Mouse (Mus musculus) right cerebral cortex, adult 18-20 months (tissue): ENCODE results near the gene Gimap1.
A peak's percentile ranks its signal among the peaks of the same experiment; 100 is the strongest.

ENCODE experiments used
- DNase-seq: peaks from one replicate; pipeline ENCODE4 v3.0.0; 2022; ENCODE audit warnings: mixed read lengths

The Gimap1 gene

DNA sequence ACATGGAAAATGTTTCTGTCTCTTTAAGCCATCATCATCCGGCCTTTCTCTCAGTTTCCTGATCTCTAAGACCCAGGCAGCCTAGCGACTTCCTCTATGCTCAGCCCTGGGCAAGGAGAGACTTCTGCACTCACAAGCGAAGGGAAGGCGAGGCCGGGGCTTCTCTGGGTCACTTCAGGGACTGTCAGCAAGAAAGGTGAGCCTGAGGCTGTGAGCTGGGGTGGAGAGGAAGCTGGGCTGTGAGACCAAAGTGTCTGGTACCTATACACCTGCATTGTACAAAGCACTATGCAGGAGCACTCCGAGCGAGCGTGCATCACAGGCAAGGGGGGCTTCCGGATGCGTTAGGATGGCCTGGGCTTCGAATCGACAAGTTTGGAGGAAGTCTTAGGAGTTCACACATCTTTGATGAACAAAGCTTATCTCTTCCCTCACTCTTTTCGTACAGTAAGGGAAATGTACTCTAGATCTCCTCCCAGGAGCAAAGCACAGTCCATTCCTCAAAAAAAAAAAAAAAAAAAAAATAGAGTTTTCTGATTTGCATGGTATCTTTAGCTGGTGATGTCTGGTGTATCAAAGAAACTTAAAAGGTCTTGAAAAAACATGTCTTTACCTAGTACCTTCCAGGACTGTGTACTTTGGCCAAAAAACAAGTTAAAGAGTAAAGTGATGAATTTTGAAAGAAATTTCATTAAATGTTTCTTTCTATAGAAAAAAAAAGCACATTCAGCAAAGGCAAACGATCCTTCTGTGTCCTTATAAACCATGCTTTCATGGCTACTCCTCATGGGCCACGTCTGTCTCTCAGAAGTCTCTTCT is at the start of gene Gimap1:
Gene Gimap1 (plus strand): TSS at position 94 of the 819 bp plus-strand sequence.
- DNase-seq: no peak

DNA sequence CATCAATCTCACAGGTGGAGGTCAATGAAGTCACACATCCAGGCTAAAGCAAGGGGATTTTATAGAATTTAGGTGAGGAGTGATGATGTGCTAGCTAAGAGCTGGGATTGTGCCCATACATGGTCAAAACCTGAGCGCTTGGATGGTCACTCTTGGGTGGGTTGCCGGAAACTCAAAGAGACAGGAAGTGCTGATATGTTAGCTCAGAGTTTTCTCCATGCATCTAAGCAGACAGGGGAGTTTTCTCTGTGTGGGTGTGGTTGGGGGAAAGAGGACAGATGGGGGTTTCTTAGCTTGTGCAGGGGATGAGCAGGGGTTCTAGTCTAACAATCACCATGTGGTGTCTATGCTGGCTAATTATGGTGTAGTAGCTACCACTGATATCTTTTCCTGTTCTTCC is 49.5 kb upstream of the Gimap1 start:
- no peak for DNase-seq

DNA sequence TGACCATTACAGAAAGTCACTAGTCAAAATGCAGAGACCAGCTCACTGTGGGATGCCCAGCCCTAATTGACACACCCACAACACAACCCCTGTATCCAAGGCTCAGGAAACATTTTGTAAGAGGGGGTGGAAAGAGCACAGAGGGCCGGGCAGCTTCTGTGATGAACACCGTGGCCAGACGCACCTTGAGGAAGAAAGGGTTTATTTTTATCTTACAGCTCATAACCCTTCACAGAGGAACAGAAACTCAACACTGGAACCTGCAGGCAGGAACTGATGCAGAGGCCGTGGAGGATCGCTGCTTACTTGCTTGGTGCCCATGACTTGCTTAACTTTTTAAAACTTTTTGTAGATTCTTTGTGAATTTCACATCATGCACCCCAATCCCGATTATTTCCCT is 45.9 kb upstream of the Gimap1 start:
- no peak for DNase-seq

DNA sequence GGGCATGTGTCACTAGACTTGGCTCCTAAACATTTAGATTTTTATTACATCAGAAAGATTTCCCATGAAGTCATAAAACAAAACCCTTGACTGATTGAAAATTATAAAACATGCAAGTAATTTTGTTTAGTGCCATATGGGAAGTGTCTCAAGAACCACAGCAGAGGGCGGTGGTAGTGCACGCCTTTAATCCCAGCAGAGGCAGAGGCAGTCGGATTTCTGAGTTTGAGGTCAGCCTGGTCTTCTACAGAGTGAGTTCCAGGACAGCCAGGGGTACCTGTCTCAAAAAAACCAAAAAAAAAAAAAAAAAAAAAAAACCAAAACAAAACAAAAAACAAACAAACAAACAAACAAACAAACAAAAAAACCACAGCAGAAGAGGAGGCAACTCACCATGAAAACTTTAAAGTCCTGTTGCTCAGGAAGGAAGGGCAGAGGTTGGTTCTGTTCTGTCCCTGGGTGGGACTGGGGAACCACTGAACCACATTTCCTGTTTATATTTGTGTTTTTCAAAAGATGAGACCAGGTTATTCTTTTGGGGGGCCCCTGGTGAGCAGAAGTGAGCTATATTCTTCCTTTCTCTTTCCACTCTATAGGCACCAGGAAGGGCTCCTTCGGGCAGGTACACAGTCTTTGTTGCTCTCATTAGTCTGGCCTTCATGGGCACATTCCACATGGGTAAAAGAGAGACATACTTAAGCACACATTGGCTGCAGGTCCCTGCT is 41.9 kb upstream of the Gimap1 start:
- no peak for DNase-seq

DNA sequence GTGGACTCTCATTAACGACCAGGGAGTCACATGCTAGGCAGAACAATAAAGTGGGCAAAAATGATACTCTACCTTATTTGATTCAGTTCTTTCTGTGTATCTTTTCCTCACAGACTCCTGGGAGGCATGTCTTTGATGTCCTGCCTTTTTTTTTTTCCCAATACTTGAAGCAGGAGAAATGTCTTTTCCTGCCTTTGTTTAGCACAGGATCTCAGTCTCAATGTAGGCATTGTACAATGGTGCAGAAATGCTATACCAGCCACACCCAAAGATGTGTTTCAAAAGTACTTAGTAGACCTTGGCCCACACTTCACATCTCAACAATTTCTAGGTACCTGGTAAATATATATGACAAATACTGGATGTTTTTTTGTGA is 41.3 kb upstream of the Gimap1 start:
- DNase-seq: no peak

DNA sequence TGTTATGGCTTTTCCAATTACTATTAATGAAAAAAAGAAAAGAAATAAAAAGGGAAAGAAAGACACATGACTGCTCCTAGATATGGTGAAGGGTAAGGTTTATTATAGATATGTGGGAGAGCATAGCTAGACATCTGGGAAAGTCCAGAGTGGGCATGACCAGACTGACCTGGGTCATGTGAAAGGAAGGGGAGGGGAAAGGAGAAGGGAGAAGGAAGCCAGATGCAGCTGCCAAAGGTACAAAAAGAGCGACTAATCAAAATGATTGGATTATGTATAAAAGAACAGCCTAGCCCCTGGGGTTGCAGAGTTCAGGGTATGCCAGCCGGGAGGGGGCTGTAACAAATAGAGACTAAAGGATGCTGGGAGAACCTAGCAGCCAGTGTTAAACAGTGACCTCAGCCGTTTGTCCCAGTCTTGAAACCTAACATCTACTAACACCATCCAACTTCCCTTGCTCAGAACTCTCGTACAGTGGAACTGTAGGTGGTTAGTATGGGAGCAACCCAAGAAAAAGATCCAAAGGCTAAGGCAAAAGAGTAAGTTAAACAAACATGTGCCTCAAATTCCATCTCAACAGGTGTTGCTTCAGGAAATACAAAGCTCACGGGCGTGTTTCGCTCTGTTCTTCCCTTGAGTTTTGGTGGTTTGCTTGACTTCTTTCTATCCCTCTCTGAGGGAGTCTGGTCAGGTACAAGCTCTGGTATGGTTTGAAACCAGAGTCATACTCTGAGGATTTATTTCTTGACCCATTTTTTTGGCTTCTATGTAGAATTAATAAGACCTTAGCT is 40.6 kb upstream of the Gimap1 start:
- DNase-seq: no peak

DNA sequence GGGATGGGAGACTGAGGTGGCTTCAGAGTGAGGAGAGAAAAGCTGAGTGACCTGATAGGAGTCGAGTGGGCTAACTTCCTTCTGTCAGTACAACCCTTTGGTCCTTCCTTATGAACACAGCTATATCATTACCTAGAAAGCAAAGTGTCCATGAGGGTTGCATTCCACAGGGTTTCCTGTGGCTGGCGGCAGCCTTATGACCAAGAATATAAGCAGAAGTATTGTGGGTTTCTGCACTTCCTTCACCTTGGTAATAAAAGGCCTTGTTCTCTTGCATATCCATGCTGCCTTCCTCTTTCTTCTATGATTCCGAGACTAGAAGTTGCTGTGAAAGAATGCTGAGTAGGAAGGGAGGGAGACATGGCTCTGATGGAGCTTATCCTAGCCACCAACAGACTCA is 40.0 kb upstream of the Gimap1 start:
- no peak for DNase-seq

DNA sequence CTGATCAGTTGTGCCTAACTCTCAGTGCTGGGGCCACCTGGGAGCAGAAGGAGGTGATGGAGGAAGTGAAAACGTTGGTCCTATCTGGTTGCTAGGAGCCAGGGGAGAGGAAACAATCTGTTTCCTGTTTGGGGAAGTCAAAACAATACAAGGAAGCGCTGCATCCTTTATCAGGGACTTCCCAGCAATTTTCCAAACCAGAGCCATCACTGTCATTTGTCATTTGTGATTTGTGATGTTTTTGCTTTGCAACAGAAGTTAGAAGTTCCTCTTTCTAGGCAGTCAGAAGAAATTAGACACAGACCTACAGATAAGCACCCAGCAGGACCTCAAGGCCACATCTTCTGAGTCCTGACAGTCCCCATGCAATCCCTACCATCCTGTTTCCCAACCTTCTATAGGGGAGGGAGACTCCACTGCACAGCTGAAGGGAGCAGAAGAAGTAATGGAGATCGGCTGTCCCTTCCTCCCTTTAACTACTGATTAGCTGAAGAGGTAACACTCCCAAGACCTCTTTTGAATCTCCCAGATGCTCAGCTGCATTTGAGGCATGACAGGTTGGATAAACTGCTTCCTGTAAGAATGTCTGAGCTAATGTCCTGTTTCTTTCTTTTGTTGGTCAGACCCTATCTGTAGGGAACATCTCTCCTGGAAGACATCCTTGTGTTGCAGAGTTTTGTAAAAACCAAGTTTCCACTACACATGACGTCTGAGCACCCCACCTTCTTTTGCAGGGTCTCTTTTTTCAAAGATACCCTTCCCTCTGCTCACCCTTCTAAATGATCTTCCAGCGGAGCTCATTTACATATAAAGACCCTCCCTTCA is 38.4 kb upstream of the Gimap1 start:
- no peak for DNase-seq

DNA sequence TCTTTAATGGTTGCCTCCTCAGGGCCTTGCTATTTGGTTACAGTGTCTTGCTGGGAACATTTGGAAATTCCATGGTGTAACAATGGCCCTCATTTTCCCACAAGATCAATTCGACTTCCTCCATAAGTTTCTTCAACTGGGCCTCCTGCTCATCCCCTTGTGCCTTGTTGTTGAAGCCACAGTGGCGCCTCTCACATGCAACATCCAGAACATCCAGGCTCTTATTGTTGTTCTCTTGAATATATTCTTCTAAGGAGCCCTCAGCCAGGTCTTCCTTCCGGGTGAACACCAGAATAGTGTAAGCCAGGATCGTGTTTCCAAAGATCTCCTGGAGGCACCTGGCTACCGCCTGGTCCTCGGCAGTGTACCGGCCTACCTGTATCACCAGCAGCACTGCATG is 36.7 kb upstream of the Gimap1 start:
- no peak for DNase-seq

DNA sequence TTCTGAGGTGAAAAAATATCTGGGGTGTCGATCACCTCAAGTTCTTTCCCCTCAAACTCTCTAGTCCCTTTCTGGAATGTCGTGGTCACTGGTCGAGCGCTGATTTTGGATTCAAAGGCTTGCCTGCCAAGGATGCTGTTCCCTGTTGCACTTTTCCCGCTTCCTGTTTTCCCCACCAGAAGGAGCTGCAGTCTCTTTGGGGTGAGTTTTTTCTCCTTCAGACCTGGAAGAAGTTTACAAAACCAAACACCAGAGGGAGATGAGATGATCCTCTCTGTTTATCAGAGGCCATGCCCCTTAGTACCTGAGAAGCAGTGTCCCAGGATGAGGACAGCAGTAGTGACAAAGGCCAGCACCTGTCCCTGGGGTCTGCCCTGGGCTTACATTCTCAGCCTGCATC is 36.3 kb upstream of the Gimap1 start:
- DNase-seq: no peak

DNA sequence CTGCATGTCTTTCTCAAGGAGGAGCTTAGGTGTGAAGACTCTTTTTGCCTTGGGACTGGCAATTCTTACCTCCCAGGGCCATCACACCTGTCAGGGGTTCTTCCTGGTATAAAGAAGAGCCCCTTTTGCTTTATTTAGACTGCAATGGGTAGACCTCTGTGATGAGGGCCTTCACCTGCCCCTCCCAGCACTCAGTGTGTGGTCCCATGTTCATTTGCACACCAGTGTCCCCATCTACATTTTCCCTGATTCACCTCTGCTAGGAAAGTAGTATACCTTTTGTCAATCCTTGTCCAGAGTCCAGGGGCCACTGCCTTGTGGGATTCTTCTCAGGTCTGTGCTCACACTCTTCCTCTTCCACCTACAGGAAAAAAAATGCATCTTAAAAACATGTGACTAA is 34.7 kb upstream of the Gimap1 start:
- no peak for DNase-seq

DNA sequence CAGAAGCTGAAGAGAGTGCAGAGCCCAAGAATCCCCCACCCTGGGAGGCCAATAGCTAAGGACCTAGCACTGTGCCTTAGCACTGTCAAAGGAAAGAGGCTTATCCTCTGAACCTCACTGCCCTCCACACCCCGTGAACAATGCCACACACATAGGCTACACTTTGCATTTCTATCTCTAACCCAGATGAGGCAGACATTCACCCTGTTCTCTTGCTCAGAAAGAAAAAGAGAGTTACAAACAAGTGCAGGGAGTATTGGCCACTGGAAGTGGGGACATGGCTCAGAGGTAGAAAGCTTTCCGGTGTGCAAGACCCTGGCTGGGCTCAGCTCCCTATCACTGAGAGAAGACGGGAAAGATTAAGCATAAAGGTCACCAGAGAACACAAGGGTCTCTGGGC is 32.7 kb upstream of the Gimap1 start:
- DNase-seq: no peak

DNA sequence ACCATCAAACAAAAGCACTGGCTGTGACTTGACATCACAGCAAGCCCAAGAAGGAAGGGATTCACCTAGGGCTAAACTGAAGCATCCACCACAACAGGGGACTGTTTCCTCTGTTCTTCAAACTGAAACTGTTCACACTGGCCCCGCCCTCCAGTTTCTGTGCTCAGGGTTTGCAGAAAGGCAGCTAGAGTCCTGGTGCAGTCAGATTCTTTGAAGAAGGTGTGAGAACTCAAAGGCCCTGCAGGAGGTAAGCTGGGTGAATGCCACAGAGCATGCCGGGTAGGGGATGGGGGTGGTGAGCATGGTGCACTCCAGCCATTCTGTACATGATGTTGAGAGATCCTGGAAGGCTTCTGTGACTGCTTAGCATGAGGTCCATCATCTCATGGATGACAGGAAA is 20.4 kb upstream of the Gimap1 start, which contains the start of the genes Gm28053 and Gimap7:
Gene Gm28053 (plus strand): TSS at position 153 of the 400 bp plus-strand sequence.
Gene Gimap7 (plus strand): TSS at position 167 of the 400 bp plus-strand sequence.
- no peak for DNase-seq

DNA sequence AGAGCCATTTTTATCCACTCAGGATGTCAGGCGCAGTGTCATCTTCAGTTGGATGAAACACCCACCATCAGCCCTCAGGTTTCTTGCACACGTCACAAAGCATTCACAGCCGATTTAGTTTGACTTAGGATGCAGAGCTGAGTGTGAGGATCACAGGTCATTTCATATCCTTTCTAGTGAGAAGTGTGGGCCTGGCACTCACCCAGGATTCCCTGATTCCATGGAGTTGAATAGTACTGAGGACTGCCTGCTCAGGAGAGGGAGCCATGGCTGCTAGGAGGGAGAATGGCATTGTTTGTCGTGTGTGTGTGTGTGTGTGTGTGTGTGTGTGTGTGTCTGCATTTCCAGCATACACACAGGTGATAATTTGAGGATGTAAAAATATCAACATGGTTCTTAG is 18.5 kb upstream of the Gimap1 start:
- DNase-seq: no peak

DNA sequence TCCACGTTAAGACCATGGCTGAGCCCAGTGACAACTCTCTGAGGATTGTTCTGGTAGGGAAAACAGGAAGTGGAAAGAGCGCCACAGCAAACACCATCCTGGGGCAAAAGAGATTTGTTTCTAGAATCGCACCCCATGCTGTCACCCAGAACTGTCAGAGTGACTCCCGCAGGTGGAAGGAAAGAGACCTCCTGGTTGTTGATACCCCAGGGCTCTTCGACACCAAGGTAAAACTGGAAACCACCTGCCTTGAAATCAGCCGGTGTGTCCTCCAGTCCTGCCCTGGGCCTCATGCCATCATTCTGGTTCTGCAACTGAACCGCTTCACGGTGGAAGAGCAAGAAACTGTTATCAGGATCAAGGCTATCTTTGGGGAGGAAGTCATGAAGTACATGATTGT is 15.4 kb upstream of the Gimap1 start:
- no peak for DNase-seq

DNA sequence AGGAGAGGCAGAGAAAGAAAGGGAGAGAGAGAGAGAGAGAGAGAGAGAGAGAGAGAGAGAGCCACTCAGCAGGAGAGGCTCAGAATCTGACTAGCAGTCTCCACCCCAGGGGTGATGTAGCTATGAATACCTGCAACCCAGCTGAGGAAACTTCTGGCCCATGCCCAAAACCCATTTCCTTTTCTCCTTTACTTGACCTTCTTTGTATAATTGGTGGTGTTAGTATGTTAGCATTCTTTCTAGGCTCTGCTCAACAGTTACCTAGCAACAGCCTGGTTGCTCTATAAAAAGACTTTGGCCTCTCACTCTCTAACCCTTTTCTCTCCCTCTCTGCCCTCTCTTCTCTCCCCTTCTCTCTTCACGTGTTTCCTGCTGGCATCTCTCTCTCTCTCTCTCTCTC is 13.4 kb upstream of the Gimap1 start:
- DNase-seq: peak; percentile 18

DNA sequence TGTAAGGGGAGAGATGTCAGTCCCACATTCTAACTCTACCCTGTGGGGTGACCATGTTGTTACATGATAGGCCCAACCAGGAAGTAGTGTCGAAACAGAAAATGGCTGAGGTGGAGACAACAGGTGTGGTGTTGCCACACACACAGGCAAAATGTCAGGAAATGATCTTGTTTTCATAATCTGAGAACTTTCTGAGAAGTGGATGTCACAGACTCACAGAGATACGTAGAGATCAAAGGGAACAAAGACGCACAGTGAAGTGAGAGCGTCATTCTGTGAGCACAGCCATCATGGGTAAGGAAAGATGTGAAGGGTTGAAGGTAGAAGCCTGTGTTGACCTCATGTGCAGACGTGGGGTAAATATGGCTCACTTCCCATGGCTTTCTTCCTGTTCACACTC is 11.1 kb upstream of the Gimap1 start:
- DNase-seq: no peak

DNA sequence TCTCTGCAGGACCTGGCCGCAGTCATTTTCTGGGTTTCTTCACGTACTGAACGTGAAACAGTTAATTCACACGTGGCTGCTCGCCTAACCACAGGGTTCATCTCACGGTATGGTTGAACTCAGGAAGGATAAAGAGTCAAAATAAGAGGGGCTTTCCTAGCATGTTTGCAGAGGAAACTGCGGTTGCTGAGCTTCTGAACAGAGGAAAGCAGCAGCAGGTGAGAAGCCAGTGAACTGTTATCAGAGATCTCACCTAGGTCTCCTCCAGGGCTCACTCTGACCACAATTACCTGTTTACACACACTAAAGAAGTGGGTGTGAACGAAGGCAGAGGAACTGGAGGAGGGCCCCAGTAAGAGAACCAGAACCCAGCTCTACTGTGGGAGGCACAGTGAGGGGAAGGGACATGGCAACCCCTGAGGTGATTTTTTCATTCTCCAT is 6.0 kb upstream of the Gimap1 start:
- no peak for DNase-seq

DNA sequence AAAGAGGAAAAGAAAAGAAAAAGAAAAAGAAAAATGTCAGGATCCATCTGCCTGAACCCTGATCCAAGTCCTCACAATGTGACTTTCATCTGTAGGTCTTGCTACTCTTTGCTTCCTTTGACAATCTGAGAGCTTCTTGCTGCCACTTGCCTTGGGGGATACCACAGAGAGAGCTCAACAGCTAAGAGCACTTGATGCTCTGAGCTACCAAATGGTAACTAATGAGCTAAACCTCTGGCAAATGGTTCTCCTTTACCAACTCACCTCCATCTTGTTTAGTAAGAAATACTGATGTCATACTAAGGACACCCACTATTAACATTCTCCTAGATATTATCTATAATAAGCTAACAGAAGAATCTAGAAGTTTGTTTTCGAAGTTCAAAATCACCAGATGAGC is 5.2 kb upstream of the Gimap1 start:
- DNase-seq: no peak

DNA sequence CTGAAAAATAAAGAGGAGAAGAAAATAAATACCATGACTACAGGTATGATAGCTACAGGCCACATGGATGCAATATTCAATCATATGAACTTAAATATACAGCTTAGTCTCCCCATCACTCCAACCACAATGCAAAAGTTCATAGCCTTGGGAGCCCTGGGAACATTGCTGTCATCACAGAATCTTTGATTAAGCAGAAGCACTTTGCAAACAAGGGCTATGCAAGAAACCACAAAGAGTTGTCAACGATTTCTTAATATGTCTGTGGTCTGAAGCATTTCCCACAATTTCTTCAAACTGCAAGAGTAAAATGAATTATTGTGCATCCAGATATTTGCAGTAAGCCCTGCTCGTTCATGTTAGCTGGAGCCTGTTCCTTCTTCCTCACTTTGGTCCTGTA is 1.8 kb upstream of the Gimap1 start:
- no peak for DNase-seq

DNA sequence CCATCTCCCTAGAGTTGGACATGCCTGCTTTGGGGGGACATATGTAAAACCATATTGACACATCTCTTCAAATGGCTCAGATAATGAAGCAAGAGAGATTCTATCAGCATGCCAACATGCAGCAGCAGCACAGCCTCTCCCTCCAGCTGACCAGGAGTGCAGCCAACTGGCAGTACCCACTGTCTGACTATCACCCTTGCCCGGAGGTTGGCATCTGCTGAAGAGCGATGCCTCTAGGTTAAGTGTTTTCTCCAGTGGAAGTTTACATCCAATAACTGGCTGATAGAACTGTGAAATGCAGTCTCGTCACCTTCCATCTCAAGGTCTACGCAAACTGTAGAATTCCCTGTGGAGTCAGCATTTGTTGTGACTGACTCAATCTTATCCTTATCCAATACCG is 1.2 kb upstream of the Gimap1 start:
- DNase-seq: no peak

DNA sequence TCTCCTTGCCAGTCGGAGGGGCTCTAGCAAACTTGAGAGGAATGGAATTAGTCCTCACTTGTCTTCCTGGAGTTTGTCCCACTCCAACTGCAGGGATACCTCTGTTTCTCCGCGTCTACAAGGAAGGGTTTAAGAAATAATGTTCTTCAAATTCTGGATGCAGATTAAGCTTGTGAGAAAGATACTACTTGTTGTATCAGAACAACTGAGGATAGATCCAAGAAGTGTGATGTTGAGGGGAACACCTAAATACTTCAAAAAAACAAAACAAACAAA is 864 bp downstream of the Gimap1 start:
- DNase-seq: no peak
